Mouse (Mus musculus): Measurements from ENCODE around the gene Pcdh9. TPM values are rescaled to one million over a fixed set of nuclear protein-coding genes. Genes with fewer than 3 reads are reported as not detected.

The Pcdh9 gene
- total RNA-seq, 2 experiments from 2014 or later, result not detected

DNA sequence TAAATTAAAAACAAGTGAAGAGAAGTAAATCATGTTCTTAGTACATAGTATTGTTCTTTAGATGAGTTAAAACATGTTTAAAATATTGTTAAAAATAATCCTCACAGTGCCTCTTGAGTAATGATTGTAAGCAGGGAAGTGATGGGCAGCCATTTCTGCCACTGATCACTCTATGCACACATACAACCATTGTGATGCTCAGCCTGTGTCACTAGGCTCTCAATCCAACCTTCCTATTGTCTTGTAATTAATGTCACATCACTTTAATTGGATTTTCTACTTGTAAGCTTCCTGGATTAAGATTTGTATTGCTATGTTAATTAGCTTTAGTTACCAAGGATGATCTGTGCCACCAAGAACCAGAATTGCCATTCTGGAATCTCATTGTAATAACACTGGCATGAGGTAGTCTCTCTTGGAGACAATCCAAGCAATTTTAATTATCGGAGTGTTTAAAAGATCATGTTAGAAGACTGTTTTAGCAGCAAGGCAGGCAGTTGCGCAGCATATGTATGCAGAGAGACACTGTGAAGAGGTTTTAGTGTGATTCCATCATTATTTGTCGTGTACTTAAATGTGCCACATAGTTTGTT, 305.0 kb downstream of the Pcdh9 start:
- no peak for ATAC-seq (ENCODE audit: poor library complexity, severe bottlenecking)

DNA sequence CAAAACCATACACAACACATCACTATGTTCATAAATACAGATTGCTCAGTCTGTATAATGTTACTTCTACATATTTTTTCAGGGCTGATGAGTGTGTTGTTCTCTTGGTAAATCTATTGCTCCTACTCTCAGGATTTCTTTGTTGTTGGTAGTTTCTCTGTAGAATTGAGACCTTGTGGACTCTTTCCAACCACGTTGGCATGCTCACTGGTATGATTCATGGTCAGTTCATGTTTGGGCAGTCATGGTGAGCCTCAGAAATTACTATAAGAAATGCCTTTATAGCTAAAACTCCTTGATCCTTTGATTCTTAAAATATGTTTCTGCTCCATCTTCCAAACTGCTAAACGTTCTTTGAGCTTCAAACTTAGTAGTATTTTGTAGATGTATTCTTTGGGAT, 326.1 kb downstream of the Pcdh9 start:
- no peak for ATAC-seq (ENCODE audit: poor library complexity, severe bottlenecking)

DNA sequence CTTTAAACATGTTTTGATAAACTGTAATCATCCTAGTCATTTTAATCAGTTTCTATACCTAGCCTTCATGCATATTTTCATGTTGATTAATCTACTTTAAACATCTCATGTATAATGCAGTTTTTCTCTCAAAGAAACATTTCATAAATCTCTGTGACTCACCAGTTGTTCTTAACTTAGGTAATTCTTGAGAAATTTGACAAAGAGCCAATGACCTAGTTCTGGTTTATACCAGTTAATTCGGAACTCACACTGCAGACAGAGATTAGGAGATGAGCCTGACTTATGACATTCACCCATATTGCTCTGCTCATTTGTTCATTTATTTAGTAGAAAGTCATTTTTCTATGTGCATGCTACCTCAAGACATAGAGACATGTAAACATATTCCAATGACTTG, 328.9 kb downstream of the Pcdh9 start:
- no peak for ATAC-seq (ENCODE audit: poor library complexity, severe bottlenecking)

DNA sequence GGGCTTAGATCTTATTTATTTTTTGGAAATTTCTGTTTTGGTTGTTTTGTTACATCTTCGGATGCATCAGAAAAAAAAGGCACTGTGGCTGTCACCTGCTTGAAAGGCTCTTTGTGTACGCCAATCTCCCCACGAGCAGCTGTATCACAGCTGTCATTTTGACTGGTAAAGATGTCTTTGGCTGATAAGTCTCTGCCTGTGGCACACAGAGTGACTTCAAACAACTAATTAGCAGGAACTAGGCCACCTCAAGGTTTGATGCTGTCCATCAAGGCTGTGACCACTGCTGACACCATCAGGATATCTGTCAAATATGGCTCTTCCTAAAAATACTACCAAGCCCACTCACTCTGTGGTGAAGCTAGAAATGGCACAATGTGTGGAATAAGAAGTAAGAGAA, 336.7 kb downstream of the Pcdh9 start:
- no peak for ATAC-seq (ENCODE audit: poor library complexity, severe bottlenecking)

DNA sequence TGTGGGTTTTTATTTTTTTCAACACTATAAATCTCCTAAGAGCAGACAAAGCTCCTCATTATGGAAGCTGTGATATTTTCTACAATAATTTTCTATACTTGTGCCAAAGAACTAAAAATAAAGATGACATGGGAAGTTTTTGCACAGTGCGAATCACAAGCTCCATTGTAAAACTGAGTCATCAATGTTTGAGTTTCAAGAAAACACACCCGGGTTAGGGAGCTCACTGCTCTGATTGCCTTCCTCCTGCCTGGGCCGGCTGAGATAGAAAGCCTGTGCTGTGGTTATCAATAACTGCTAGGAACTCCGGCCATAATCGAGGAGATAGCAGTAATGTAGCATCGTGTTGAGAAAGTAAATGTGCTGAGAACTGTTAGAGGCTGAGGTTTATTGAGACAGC, 344.9 kb downstream of the Pcdh9 start:
- no peak for ATAC-seq (ENCODE audit: poor library complexity, severe bottlenecking)

DNA sequence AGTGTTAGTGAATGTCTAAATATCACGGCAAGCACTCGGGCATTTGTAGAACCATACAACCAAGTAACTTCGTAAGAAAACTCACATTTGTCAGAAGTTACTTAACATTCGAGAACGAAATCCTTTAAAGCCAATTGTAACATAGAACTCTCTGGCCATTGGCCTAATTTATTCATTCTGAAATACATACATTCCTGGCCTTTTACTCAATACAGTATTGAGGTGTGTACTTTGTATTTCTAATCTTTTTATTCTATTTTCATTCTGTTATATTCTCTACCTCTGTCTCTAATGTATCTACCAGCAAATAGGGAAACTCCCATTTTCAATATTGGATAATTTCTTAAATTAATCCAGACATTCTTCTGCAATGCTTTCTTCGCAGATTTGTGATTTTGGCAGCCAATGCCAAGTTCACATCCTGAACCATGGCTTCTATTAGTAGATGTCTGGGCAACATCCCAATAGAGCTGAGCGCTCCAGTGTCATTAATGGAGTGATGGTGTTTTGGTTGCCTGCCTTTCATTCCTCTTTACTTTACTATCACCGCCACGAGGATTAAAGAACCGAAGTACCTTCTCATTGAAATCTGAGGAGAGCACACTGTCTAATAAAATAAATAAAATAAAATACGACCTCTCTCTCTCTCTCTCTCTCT, 346.4 kb downstream of the Pcdh9 start:
- ATAC-seq (ENCODE audit: poor library complexity, severe bottlenecking), result no peak

DNA sequence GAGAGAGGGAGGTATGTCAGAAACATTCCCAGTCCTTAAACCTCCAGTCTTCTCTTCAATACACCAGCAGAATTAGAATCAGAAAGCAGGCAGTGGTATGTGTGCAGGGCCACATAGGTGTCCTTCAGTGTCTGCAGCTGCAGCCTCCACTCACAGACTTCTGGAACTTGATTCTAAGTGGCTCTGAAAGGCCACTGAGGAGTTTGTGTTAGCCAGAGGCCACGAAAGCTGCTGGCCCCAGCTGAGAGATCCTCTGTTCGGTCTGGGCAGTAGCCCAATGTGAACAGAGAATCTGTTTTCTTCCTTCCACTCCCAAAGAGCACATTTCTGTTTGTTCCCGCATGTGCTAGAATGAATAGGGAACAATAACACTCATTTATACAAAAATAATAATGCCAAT, 346.9 kb downstream of the Pcdh9 start:
- ATAC-seq (ENCODE audit: poor library complexity, severe bottlenecking), result no peak

DNA sequence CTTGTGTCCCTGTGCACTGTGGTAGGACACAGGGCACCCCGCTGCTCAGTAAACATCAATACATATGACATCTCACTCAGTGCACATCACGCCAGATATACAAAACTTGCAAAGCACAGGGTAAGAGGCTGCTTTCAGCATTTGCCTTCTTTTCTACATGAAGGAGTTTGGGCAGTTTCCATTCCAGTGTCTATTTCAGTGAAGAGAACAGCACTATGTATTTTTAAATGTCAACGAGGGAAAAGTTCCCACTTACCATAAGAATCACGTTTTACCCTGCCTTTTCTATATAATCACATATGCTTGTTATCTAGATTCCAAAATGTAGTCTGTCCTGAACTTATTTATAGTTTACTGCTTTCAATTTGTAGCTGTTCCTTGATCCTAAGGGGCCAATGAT, 355.6 kb downstream of the Pcdh9 start:
- ATAC-seq (ENCODE audit: poor library complexity, severe bottlenecking), result no peak

DNA sequence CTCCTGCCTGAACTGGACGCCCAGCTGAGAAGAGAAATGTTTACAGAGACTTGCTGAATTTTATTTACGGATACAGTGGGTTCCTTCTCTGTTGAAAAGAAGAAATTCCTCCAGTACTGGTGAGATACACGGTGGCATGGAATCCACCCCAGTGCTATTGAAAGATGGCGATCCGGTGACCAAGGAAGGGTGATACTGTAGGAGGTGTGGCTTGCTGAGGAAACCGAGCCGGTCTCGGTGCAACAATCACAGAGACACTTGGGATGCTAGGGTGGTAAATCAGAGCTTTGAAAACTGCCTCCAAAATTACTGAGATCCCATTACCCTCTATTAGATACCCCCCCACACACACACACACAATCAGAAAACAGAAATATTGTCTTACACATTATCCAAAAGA, 367.0 kb downstream of the Pcdh9 start:
- ATAC-seq (ENCODE audit: poor library complexity, severe bottlenecking), result no peak

DNA sequence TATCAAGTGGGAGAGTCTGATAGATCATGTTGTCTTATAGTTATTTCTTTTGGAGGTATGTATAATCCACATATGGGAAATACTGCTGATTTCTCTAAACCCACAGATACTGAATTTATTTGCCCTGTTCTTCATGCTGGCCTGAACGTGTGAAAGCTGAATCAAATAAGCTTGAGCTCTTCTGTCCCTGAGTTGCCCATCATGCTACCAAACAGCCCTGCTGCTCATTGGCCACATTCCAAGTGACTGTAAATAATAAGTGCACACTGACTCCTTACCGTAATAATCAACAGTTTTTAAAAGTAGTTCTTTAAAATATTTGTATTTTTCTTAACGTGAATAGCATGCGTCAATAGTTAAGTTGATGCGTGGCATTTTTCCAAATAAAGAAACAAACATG, 370.3 kb downstream of the Pcdh9 start:
- ATAC-seq (ENCODE audit: poor library complexity, severe bottlenecking), result no peak

DNA sequence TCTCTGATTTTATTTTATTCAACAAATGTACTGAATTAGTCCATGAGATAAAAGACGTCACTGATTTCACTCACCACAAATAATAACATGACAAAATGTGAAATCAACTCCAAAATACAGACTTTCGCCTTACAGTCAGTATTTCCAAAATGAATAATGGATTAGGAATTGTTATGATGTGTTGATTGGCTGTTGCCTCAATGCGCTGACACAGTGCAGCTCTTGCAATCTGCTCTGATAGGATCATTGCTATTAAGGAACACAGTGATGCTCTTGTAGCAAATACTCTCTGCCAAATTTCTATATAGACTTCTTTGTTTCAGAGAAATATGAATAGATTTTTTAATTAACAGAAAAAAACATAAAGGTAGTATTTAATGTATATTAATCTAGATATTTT, 373.8 kb downstream of the Pcdh9 start:
- no peak for ATAC-seq (ENCODE audit: poor library complexity, severe bottlenecking)

DNA sequence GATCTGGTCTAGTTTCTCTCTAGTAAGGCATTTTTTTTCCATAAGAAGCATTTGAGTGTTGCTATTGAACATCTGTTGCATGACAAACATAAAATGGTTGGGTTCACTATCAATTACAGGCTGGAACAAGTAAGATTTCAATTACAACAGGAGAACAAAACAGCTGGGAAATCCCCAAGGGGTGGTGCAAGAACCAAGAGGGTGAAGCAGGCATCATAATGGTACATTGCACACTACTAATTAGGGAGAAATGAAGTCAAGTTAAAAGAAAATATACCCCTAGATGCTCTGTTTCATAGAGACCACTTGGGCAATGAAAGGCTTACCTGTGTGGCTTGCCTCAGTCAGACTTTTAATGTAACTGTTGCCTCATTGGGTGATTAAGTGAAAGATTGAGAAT, 384.4 kb downstream of the Pcdh9 start:
- ATAC-seq (ENCODE audit: poor library complexity, severe bottlenecking), result no peak

DNA sequence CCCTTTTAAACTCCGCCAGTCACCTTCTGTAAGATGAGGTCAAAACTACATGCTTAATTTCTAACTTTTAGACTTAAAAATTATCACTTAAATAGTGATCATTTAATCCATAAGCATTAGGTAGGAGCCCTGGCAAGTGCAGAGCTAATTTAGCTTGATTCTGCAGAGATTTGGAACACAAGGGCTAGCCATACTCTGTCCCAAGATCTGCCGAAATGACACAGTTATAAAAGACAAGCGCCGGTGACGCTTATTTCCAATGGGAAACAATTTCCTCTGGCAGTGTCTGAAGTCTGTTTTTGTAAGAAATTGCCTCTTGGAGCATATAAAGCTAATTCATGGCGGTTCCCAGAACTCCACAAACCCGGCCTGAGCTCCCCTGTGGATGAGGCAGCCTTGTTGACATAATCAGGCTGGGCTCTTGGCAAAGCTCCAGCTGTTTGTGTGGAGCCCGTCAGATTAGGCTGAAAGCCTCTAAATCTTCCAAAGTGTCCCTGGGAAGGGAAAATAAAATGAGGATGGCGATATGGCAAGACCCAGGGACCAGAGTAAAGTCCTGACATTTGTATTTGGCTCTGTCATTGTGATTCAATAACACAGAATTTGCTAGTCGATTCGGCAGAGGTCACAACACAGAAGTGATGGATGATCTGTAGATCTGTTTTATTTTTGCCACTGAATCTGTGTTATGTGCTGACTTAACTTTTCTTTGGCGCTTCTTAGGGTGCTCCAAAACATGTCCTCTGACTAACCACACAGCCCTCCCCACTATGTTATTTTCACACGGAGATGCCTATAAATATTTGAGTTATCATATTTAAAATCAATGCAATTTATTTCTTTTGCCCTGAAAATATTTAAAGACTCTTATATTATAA, 391.4 kb downstream of the Pcdh9 start:
- ATAC-seq (ENCODE audit: poor library complexity, severe bottlenecking), result no peak

DNA sequence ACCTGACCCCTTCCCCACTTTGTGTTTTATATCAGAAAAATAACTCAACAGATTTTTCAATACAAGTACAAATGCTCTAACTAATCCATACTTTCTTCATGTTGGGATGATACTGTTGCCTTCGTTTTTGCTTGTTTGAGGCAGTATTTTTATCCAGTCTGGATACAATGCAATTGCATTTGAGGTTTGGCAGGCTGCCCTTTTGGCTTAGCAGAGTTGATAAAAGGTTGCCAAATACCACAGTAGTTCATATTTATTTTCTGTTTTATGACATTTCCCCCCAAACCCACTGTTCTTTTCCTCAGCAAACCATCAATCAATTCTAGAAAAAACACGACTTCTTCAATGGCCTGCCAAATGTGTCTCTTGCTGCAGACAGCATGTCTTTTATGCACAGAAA, 415.5 kb downstream of the Pcdh9 start:
- no peak for ATAC-seq (ENCODE audit: poor library complexity, severe bottlenecking)

DNA sequence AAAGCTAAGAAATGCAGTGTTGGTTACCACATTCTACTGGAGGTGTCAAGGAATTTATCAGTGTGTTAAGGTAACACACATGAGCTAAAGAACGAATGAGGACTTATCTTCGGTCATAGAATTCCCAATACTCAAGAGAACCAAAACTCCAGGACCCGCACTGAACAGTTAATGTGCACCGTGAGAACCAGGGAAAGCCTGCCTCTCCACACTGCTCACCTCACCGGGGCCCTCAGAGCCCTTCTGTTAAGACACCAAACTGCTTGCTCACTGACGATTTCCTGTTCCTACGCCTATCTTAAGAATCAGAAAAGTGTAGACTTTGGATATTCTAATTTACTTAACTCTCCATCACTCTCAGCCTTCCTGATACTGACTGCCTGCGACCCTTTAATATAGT, 418.0 kb downstream of the Pcdh9 start:
- ATAC-seq (ENCODE audit: poor library complexity, severe bottlenecking), result no peak

DNA sequence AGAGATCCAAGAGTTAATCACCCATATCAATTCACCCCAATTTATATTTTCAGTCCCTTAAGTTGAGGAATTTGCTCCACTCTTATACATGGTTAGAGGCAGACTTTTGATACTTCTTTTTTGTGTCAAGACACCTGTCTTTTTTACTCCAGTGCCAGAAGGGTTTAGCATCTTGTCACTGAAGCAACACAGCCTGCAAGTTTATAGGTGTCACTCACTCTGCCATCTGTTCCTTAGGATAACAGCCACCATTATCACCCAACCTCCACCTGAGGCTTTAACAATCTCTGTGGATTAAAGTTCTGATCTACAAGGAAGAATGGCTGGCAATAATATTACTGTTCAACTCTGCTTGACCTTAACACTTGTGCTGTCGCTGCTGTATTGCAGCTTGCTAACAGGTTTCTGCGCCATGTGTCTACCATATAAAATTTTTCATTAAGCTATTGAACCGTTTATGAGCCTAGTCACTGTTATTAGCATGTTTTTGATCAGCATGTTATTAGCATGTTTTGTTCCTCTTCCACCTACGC, 427.1 kb downstream of the Pcdh9 start:
- no peak for ATAC-seq (ENCODE audit: poor library complexity, severe bottlenecking)

DNA sequence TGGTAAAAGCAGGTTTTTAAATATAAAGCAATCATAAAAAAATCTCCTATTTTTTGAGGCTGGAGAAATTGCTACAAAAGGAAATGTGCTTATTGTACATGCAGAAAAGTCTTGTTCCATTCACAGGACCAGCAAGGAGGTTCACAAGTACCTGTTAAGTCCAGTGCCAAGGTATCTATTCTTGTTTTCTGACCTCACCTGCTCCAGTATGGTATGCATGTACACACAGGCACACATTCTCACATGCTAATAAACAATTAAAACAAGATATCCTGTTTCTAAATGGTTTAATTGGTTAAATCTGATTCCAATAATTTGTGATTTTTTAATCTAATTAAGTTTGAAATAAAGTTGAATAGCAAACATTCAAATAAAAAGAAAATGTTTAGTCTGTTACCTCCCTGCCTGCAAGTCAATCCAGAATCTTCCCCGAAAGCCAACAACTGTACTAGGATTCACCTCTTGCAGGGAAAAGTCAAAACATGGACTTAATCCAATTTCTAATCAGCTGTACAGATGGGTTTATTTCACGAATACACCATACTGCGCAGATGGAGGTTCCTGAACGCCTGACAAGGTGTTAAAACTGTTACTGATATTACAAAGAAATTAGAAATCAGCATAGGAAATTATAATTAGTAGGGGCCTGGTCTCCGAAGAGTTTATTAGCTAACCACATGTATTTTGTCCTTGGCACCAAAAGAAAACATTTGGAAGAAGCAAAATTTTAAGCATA, 439.4 kb downstream of the Pcdh9 start:
- ATAC-seq (ENCODE audit: poor library complexity, severe bottlenecking), result no peak

DNA sequence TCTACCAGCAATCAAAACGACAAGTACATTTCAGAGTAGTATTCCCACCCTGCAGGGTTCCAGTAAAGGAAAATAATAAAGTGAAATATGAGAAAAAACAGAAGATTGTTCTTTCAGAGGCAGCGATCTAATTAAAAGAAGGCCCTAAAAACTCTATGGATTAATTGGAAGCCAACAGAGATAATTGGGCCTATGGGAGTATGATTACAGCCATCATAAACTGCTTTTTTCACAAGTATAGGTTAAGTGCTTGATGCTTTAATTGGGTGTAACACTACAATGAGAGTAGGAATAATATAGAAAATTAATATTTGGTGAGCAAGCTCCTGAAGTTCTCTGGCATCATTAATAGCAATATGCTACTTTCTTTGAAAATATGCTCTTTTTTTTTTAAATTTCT, 448.6 kb downstream of the Pcdh9 start:
- no peak for ATAC-seq (ENCODE audit: poor library complexity, severe bottlenecking)

DNA sequence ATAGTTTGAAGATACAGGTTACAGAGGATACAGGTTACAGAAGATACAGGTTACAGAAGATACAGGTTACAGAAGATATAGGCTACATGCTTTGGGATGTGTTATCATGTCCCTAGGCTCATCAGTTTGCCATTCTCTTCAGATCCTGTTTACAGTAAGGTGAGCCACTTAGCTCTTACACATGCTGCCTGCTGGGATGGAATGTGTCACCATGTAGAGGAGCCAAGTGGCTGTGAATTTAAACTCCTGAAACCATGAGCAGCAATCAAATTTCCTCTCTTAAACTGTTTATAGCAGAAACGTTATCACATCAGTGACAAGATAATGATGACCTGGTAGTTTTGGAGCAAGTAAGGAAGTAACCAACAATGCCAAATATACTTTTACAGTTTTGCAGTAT, 453.3 kb downstream of the Pcdh9 start:
- ATAC-seq (ENCODE audit: poor library complexity, severe bottlenecking), result no peak

DNA sequence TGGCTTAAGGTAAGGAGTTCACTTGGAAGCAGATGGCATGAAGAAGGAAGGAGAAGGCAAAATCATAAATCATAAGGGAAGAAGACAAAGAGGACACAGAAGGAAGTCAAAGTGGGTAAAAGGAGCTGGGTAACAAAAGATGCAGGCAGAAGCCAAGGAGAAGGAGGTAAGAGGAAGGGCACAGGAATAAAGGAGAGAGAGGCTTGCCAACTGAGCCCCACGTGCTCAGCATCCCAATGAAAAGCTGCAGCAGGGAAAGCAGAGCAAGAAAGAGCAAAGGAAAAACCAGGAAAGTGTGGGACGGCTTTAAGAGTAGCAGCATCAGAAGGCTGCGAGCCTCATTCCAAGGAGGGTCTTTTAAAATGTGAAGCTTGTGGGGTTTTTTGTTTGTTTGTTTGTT, 473.7 kb downstream of the Pcdh9 start:
- ATAC-seq (ENCODE audit: poor library complexity, severe bottlenecking), result no peak

DNA sequence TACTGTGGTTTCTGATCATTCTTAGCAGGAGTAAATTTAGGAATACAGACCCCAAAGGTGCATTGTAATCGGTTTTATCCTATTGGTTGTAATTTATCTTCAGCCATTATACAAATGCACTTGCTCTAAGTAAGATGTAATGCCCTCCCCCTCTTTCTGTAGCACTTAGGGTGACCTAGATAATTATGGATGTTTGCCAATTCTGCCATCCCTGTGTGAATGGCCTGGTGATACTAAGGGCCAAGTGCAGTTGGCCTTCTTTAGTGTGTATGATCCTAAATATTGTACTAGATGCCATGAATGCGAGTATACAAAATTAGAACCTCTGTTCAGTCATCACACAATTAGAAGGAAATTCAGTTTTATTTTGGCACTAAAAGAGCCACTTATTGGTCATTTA, 475.0 kb downstream of the Pcdh9 start:
- ATAC-seq (ENCODE audit: poor library complexity, severe bottlenecking), result no peak

Measured in megakaryocyte, adult 5-6 weeks (primary cell).